Mouse (Mus musculus) liver, adult 2 months (tissue): ENCODE results near the gene Selplg.
"Not testable (repeated sequence)": the region's sequence is repeated elsewhere in the genome, so short reads cannot be mapped to it uniquely, and the experiment has no call there.

Source experiments
- CTCF ChIP-seq: fragments of 200-500 bp; IDR thresholded peaks from 2 replicates; pipeline ENCODE4 v1.5.1; 2011; ENCODE audit warnings: low read depth, low read length, control low read depth
- POLR2A ChIP-seq: fragments of 200-500 bp; IDR thresholded peaks from 2 replicates; pipeline ENCODE4 v1.6.1; 2011; ENCODE audit warnings: low read length, control low read depth; ENCODE audit not compliant: insufficient read depth; ENCODE audit errors: extremely low read depth

- TF ChIP-seq CTCF, POLR2A: not testable (repeated sequence)
Measured at GRCm38 (mm10) chr5:113784104-113784503, 48.3 kb downstream of the Selplg start.
